Mouse (Mus musculus): ENCODE measurements around the gene Fam133b. TPM values are rescaled to one million over a fixed set of nuclear protein-coding genes. Genes with fewer than 3 reads are reported as not detected.
"Not testable (repeated sequence)": the region's sequence is repeated elsewhere in the genome, so short reads cannot be mapped to it uniquely, and the experiment has no call there.

Gene Fam133b
- polyA plus RNA-seq, 1 experiment from 2014 or later: 31.6 TPM

DNA sequence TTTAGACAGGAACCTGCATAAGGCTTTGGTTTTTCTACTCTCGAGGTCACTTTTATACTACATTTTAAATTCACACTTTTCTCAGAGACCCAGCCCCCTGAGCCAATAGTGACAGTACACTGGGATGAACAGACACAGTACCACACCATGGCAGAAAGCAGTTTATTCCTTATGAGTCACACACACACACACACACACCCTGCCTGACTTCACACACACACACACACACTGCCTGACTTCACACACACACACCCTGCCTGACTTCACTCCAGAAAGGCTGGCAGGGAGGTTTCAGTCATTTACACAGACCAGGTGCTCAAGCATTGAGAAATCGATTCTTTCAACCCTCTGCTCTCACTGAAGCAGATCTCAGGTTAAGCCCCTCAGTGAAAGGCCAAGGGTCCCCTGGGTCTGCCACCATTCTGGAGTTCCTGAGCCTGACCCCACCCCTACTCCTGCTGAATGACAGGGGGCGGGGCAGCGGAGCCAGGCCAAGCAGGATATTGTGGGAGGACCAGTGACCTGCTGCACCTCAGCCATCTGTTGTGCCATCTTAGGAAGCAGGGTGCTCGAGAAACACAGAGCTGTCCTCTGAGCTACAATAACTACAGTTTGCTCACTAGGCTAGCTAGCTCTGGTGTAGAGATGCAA lies 16.5 kb upstream of the Fam133b start:
- peaks cover 2% of the 10 kb centered on the region; the same call in 1 of the 2 replicates for H3K36me3 ChIP-seq
- H3K9ac ChIP-seq: no peak overlapping the region
- peaks cover 5% of the 10 kb centered on the region; the same call in 1 of the 2 replicates for H3K4me1 ChIP-seq
- no peak overlapping the region for H3K27ac ChIP-seq
- H3K9me3 ChIP-seq (replicated peaks): no peaks in the 10 kb centered on the region
- H3K4me3 ChIP-seq (replicated peaks): no peak overlapping the region
- no peaks in the 10 kb centered on the region for H3K27me3 ChIP-seq
- ATAC-seq (replicated peaks; ENCODE audit: low FRiP score): peak; percentile 81
- no peak overlapping the region for H3K4me2 ChIP-seq
- WGBS: 32% methylated on average over 5 of the region's 5 CpGs

DNA sequence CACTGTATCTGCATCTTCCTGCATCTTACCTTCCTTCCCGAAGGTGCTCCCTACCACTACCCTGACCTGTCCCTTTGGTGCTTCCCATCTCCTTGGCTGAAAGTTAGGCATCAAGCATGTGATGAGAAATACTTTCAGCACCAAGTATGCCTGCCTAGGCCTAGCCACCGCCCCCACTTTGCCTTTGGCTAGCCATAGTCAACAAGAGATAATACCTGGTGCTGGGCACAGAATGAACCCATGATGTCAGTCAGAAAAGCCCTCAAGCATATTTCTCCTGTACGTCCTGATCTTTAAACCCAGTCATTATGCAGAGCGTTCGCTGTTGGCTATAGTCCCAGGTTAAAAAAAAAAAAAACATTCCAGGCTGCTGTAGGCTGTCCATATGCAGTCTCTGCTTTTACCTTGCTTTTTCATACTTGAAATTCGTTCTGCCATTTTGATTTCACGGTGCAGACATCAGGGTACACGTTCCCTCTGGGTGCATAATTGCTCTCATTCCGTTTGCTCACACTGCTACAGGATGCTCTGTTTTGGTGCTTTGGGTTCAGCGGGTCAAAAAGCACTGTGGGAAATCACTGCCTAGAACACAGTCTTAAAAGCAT lies 13.9 kb upstream of the Fam133b start:
- Histone ChIP-seq H3K27ac (no peak overlapping the region), H3K4me3 (replicated peaks) (no peak overlapping the region), H3K9me3 (replicated peaks) (no peaks in the 10 kb centered on the region), H3K27me3 (no peaks in the 10 kb centered on the region), H3K36me3 (no peaks in the 10 kb centered on the region), H3K4me1 (peaks cover 5% of the 10 kb centered on the region; the same call in 1 of the 2 replicates), H3K9ac (no peak overlapping the region), H3K4me2 (no peak overlapping the region)
- 76% methylated on average over 10 of the region's 10 CpGs for WGBS
- ATAC-seq (replicated peaks; ENCODE audit: low FRiP score): no peak

DNA sequence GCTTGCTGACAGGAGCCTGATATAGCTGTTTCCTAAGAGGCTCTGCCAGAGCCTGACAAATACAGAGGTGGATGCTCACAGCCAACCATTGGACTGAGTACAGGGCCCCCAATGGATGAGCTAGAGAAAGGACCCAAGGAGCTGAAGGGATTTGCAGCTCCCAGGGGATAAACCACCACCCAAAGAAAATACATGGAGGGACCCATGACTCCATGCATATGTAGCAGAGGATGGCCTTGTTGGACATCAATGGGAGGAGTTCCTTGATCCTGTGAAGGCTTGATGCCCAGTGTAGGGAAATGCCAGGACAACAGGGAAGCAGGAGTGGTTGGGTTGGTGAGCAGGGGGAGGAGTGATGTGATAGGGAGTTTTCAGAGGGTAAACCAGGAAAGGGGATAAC lies 11.6 kb upstream of the Fam133b start:
- H3K4me3 ChIP-seq (replicated peaks); H3K4me2 ChIP-seq; H3K4me1 ChIP-seq; ATAC-seq (replicated peaks; ENCODE audit: low FRiP score); H3K36me3 ChIP-seq; H3K9ac ChIP-seq; H3K9me3 ChIP-seq (replicated peaks); H3K27ac ChIP-seq; H3K27me3 ChIP-seq: not testable (repeated sequence)

DNA sequence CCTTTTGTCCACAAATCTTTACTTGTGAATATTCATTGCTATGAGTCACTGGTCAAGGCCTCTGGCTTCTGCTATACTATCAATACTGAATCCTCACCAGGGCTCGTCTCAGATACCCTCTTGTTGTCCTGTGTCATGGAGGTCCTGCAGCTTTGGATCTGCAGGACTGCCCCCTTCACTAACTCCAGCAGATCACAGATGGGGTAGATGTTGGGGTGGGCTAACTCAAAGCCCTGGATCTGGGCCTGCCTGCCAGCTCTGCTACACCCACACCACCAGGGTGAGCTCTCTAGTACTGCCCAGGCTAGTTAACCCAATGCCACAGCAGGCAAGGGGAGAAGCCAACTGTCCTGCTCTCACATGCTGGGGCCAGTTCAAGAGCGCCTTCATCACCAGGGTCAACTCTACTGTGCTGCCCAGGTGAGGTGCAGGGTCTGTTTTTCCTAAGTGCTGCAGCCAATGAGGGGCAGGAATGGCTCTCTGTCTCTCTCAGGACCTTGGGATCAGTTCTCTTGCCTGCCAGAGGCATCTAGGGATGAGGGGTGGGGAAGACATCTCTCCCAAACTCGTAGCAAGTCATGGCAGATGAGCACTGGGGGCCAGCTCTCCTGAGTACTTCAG lies 6.9 kb upstream of the Fam133b start:
- Histone ChIP-seq H3K4me2 (no peak overlapping the region), H3K9ac (no peak overlapping the region), H3K9me3 (replicated peaks) (no peaks in the 10 kb centered on the region), H3K27me3 (no peaks in the 10 kb centered on the region), H3K4me1 (no peaks in the 10 kb centered on the region), H3K27ac (no peak overlapping the region), H3K36me3 (no peaks in the 10 kb centered on the region), H3K4me3 (replicated peaks) (no peak overlapping the region)
- no peak for ATAC-seq (replicated peaks; ENCODE audit: low FRiP score)
- 74% methylated on average over 3 of the region's 3 CpGs for WGBS

DNA sequence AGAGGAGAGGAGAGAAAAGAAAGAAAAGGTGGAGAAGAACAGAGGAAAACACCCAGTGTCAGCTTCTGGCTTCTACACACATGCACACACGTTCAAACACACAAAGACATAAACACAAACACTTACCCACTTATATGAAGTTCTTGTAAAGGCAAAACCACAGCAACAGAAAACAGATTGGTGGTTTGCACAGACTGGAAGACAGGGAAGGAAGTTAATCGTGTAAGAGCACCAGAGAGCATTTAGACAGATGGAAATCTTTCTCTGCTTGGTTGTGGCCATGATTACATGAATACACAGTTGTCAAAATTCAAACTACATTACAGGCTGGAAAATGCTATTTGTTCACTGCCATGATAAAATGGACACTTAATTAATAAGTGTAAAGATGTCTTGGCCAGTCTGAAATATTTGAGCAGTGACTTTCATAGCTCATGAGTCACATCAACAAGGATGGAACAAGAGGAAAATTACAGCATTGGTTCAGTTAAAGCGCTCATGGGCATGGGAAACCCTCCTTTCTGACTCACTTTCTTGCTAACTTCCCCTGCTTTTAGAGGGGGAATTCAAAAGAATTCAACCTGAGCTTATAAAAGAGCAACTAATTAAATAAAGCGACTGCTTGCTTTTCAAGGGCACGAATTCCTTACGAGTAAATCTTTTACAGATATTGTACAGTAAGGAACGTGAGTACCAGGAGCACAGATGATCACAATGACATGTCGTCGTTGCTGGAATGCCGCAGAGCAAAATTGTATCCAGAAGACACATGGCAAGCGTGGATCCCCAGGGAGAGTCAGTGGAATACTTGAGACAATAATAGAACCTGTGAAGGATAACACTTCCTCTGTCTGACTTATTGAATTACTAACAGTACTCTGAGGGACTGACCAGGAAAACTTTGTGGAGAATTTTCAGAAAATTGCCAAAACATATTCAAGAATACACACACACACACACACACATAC lies 4.8 kb upstream of the Fam133b start:
- Histone ChIP-seq H3K9me3 (replicated peaks) (no peaks in the 10 kb centered on the region), H3K4me1 (no peaks in the 10 kb centered on the region), H3K9ac (no peak overlapping the region), H3K36me3 (no peaks in the 10 kb centered on the region), H3K27me3 (no peaks in the 10 kb centered on the region), H3K27ac (no peak overlapping the region), H3K4me3 (replicated peaks) (no peak overlapping the region), H3K4me2 (no peak overlapping the region)
- no peak for ATAC-seq (replicated peaks; ENCODE audit: low FRiP score)
- 60% methylated on average over 11 of the region's 11 CpGs for whole genome bisulfite sequencing

DNA sequence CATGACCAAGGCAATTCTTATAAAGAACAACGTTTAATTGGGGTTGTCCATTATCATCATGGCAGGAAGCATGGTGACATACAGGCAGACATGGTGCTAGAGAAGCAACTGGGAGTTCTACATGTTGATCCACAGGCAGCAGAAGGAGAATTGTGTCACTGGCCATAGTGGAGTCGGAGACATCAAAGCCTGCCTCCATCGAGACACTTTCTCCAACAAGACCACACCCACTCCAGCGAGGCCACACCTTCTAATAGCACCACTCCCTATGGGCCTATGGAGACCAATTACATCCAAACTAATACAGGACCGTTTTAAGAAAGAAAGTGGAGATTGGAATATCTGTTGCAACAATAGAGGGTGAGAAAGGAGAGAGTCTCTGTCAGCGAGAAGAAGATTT lies 1.8 kb upstream of the Fam133b start:
- Histone ChIP-seq H3K9ac (no peak overlapping the region), H3K4me3 (replicated peaks) (no peak overlapping the region), H3K9me3 (replicated peaks) (no peaks in the 10 kb centered on the region), H3K4me1 (peaks cover 16% of the 10 kb centered on the region), H3K4me2 (no peak overlapping the region), H3K36me3 (peaks cover 3% of the 10 kb centered on the region; the same call in 1 of the 2 replicates), H3K27ac (no peak overlapping the region), H3K27me3 (no peaks in the 10 kb centered on the region)
- no peak for ATAC-seq (replicated peaks; ENCODE audit: low FRiP score)
- WGBS: 74% methylated on average over 6 of the region's 6 CpGs

DNA sequence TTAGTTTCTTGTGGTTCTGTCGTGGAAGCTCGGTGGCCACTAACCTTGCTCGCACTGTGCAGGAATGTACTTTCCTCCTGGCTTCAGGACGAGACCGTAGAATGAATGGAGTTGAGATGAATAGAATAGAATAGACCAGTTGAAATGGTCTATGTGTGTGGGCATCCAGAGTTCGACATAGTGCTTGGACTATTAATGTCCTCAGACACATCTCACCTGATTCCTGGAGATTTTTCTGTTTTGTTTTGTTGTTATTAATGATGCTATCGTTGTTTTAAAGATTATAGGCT lies 792 bp downstream of the Fam133b start:
- 0 out of 2 replicates have a peak, but pooled peaks have one; percentile 24 for ATAC-seq (replicated peaks; ENCODE audit: low FRiP score)
- Histone ChIP-seq H3K9me3 (replicated peaks) (no peaks in the 10 kb centered on the region), H3K9ac (peak overlapping the region; percentile 91), H3K4me3 (replicated peaks) (peak overlapping the region; percentile 93), H3K27me3 (no peaks in the 10 kb centered on the region), H3K27ac (0 out of 2 replicates have a peak overlapping the region, but pooled peaks have one; percentile 93), H3K36me3 (peaks cover 8% of the 10 kb centered on the region; the same call in 1 of the 2 replicates), H3K4me2 (peak overlapping the region; percentile 69), H3K4me1 (peaks cover 16% of the 10 kb centered on the region)
- WGBS: 10% methylated on average over 7 of the region's 7 CpGs

DNA sequence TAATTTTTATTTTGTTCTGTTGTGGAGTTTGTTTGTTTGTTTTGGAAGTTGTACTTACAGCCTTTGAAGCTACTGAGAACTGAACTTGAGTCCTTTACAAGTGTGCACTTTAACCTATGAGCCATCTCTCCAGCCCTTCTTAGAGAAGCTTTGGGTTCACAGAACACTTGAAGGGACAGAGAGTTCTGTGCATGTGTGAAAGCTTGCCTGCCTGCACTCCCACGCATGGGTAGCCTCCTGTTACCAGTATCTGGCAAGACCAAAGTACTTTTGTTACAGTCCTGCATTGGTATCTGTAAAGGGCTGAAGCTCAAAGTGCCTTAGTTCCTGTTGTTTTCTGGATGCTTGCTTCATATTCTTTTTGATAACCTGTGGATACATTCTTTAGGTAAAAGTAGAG lies 2.6 kb downstream of the Fam133b start:
- Histone ChIP-seq H3K27me3 (no peaks in the 10 kb centered on the region), H3K9me3 (replicated peaks) (no peaks in the 10 kb centered on the region), H3K36me3 (peaks cover 8% of the 10 kb centered on the region; the same call in 1 of the 2 replicates), H3K9ac (no peak overlapping the region), H3K4me3 (replicated peaks) (no peak overlapping the region), H3K4me2 (no peak overlapping the region), H3K4me1 (peaks cover 16% of the 10 kb centered on the region), H3K27ac (no peak overlapping the region)
- 64% methylated on average over 1 of the region's 1 CpGs for WGBS
- ATAC-seq (replicated peaks; ENCODE audit: low FRiP score): no peak

DNA sequence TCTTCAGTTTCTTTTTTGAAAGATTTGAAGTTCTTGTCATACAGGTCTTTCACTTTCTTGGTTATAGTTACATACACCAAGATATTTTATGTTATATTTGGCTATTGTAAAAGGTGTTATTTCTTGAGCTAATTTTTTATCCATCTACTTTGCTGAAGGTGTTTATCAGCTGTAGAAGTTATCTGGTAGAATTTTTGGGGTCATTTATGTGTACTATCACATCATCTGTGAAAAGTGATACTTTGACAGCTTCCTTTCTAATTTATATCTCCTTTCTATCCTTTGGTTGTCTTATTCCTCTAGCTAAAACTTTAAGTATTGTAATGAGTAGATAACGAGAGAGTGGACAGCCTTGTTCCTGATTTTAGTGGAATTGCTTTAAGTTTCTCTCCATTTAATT lies 7.8 kb downstream of the Fam133b start:
- peaks cover 30% of the 10 kb centered on the region for H3K36me3 ChIP-seq
- ATAC-seq (replicated peaks; ENCODE audit: low FRiP score): no peak
- no peaks in the 10 kb centered on the region for H3K27me3 ChIP-seq
- no peak overlapping the region for H3K27ac ChIP-seq
- H3K9ac ChIP-seq: no peak overlapping the region
- H3K4me3 ChIP-seq (replicated peaks): no peak overlapping the region
- no peak overlapping the region for H3K4me2 ChIP-seq
- 95% methylated on average over 1 of the region's 1 CpGs for WGBS
- 0 out of 2 replicates have a peak, but pooled peaks cover under 1% of the 10 kb centered on the region for H3K4me1 ChIP-seq
- H3K9me3 ChIP-seq (replicated peaks): no peaks in the 10 kb centered on the region

DNA sequence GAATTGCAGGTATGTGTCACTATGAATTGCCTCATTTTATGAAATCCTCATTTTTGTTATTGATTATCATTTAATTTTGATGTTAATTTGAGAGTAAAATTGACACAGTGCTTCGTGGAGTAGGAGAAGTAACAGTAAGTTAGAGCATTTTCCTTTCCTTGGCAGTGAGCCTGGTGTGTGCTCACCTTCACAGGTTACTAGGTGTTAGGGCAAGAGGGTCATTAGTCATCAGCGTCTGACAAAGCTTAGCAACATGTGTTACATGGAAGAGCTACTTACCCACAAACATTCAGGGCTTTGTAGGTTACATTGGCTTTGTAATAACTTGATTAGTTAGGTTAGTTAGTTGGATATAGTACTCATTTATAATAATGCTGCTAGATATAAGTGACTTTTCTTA lies 10.6 kb downstream of the Fam133b start:
- H3K9me3 ChIP-seq (replicated peaks): no peaks in the 10 kb centered on the region
- no peak overlapping the region for H3K9ac ChIP-seq
- peaks cover 42% of the 10 kb centered on the region for H3K36me3 ChIP-seq
- no peak overlapping the region for H3K4me3 ChIP-seq (replicated peaks)
- no peak for ATAC-seq (replicated peaks; ENCODE audit: low FRiP score)
- H3K27me3 ChIP-seq: no peaks in the 10 kb centered on the region
- H3K4me2 ChIP-seq: no peak overlapping the region
- no peak overlapping the region for H3K27ac ChIP-seq
- WGBS: 92% methylated on average over 2 of the region's 2 CpGs
- no peaks in the 10 kb centered on the region for H3K4me1 ChIP-seq

DNA sequence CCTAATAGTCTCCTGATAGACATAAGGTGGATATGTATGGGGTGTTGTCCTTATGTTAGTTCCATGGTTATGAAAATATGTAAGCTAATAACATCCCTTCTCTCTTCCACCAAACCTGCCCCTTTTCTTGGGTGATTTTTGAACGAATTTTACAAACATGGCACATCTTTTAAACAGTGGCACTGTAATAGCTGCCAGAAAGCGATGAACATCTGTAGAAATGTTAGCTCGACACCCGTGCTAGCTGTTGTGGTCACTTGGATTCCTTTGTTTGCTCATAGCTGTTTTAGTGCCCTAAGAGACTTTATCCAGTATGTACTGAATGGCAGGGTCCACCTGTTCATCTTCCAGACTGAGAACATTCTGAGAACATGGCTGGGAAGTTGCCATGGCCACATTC lies 27.6 kb downstream of the Fam133b start, which contains the start of gene 1700109H08Rik:
Gene 1700109H08Rik (plus strand): TSS at position 301 of the 400 bp plus-strand sequence.
- Histone ChIP-seq H3K27ac (no peak within 1 kb of the TSS), H3K36me3 (peaks cover 96% of the 10 kb centered on the region), H3K27me3 (no peaks in the 10 kb centered on the region), H3K9ac (no peak within 1 kb of the TSS), H3K9me3 (replicated peaks) (0 out of 2 replicates have a peak, but pooled peaks cover 5% of the 10 kb centered on the region), H3K4me2 (no peak within 1 kb of the TSS), H3K4me3 (replicated peaks) (no peak within 1 kb of the TSS), H3K4me1 (no peaks in the 10 kb centered on the region)
- WGBS: 96% methylated on average over 4 of the region's 4 CpGs
- ATAC-seq (replicated peaks; ENCODE audit: low FRiP score): no peak

All from kidney, embryonic 15.5 days (tissue).